Mouse (Mus musculus) ZHBTc4 (cell line): ENCODE measurements around the gene Slc1a1.
A peak's percentile ranks its signal among the peaks of the same experiment; 100 is the strongest.

ENCODE experiments used
- DNase-seq: peaks from one replicate; pipeline ENCODE4 v3.0.0-alpha.2; 2011; ENCODE audit warnings: low read depth, low spot score

Gene Slc1a1

DNA sequence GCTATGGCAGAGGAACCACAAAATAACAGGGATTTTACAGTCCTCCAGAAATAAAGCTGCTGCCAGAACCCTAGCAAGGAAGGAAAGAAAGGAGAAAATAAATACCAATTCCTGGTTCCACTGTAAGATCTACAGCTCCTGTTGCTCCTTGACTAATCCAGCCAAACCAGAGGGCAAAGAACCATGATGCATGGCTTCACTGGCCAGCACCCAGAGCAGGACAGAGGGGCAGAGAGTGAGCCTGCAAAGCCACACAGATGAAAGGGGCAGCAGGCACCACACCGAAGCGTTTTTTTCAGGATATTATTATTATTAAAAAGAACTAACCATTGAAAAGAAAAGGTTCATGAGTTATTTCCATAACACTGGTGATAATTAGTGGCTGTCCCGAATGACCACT lies 17.2 kb downstream of the Slc1a1 start:
- no peak for DNase-seq

DNA sequence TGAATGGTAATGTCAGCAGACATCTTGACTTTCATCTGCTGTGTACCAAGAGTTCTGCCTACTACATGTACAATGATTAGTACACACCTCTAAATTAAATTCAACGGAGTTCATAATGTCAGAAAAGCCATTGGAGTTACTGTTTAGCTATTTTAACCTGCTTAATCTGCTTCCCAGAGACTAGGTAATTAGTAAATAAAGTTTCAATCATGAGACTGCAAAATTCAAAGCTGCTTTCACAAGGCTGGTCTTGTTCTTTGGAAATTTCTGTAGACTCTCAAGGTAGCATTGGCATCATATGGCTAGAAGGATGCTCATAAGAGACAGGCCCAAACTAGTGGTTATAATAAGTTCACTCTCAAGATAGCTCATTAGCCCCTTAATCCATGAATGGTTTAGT lies 20.0 kb downstream of the Slc1a1 start:
- DNase-seq, result no peak

DNA sequence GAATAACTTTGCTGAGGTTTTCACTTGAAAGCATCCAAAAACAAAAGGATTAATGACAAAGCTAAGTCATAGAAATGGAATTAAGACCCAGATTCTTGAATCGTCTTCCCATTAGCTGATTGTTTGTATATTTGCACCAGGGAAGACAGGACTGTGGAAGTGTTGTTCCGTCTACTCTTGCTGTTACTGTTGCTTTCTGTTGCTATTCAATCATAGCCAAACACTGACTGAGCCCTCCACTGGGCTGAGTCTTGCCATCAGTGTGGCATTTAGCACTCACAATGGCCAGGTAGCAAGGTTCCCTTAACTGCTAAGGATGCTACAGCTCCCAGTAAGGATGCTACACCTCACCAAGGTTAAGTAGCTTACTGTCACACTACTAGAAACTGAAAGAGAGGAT lies 25.4 kb downstream of the Slc1a1 start:
- no peak for DNase-seq

DNA sequence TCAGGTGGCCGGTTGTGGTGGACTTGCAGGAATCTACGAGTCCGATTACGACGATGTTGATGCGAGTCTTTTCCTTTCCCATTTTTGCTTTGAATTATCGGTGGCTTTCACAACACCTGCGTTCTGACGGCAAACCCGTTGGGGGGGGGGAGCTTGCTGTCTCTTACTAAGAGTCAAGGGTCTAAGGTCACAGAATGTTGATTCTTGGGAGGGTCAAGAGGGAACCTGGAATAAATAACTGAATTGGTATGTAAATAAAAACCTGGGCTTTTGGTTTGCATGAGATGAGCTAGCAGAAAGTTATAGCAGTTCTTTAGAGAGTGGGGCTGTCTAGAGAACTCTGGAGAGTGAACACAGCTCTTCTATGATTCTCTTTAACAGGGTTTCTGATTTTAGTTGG lies 28.8 kb downstream of the Slc1a1 start:
- DNase-seq, result no peak

DNA sequence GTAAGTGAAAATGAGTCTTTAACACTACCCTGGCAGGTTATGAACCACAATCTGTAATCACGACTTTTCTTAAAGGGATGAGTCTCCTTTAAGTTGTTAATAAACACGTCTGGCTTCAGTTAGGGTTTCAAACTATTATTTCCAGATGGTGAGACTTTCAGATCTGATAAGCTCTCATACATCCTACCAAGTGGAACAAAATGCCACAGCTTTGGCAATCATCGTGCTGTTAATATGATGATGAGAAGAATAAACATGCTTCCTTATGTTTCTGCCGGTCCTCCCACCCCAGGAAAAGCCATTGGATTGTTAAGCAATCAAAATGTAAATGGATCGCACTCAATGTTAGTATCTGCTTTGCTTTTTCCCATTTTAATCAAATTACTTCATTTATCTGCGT lies 30.1 kb downstream of the Slc1a1 start:
- no peak for DNase-seq

DNA sequence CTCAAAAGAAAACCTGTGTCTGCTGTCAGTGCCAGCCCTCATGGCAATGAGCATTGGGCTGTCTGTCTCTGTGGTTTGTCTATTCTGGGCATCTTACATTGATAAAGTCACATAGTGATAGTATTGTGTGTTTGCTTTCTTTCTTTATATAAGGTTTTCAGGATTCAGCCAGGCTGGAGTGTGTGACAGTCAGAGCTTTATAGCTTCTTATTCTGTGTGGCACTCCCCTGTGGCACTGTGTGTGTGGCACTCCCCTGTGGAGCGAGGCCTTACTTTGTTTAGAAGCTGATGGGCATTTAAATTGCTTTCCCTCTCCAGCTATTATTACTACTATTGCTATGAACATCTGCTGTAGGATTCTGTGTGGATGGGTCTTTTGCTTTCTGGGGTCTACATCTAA lies 30.7 kb downstream of the Slc1a1 start:
- no peak for DNase-seq

DNA sequence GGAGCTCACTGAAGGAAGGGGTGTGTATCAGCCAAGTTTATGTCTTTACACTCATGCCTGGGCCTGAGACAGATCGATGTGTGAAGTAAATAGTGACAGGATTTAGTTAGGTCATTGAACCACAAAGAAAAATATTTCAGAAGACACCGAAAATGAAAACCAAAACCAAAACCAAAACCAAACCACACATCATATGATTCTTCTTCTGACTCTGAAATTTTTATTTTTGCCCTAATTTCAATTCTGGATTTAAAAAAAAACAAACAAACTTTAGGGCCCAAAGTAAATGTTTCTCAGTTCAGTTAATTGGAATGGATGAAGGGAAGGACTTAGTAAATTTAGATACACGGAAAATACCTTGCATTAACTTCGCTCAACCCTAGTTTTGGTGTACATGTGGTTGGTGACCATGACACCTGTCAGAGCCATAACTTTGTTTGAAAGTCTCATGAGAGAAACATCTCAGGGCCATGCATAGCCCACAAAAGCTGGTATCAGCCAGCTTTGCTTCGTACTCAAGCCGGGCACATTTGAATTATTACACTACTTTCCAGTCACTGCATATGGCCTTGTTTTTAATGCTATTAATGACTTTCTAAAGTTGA lies 34.5 kb downstream of the Slc1a1 start:
- no peak for DNase-seq

DNA sequence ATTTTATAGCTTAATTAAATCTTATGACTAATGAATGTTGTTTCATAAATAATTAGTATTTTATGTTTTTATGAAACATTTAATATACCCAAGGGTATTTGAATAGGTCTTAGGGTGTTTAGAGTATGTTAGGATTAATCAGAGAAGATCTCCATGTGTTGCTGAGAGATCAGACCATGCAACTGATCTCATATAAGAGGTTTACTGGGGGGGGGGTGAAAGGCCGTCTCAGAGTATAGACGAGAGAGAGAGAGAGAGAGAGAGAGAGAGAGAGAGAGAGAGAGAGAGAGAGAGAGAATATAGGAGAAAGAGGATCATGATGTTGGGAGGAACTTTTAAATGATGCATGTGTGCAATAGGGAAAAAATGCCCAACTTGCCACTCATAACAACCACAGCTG lies 35.5 kb downstream of the Slc1a1 start:
- no peak for DNase-seq

DNA sequence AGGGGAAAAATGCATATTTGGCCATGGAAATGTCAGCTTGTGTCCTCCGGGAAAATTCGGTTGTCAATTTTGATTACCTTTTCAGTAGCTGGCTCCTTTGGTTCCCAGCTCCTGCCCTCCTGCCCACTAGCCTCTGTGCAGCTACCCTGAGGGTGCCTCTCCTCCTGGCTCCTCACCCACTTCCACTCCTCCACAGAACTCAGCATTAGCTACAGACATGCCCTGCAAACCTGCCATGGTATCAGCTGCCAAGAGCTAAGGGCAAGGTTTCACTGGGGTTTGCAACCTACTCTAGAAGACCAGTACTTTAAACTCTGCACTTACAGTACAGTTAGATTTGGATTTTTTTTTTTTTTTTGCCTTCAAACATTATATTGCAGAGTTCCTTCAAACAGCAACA lies 44.6 kb downstream of the Slc1a1 start:
- no peak for DNase-seq

DNA sequence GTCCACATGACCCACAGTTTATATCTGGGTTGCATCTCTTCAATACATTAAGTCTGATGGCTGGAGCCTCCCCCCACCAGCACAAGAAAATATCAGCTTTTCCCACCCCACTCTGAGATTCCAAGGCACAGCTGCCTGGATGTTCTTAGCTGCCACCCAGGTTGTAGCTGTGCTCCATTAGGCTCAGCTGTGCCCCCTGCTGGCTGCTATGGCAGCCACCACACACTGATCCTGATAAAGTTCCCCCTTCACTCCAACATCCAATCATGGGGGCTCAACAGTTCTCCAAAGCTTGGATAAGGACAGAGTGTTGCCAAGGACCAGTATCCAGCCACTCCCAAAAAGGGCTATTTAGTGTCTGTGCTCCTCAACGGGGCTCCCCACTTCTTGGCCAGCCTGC lies 48.3 kb downstream of the Slc1a1 start:
- peak; percentile 81 for DNase-seq

DNA sequence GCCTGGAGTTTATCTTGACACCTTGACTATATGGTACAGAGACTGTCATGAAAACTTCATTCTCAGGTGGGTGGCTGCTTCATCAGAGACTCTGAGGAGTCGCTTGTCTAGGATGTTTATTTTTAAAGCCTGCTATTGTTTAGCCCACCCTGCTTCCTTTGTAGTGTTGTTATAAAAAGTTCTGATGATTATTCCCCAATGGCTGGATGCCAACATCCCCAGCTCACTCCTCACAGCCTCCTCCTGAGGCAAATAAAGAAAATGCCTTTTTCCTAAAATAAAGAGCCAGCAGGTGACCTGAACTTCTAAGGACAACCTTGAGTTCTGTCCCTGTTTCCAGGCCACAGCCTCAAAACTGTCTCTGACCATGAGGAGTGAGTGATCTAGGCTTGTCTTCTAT lies 53.6 kb downstream of the Slc1a1 start:
- DNase-seq, result no peak

DNA sequence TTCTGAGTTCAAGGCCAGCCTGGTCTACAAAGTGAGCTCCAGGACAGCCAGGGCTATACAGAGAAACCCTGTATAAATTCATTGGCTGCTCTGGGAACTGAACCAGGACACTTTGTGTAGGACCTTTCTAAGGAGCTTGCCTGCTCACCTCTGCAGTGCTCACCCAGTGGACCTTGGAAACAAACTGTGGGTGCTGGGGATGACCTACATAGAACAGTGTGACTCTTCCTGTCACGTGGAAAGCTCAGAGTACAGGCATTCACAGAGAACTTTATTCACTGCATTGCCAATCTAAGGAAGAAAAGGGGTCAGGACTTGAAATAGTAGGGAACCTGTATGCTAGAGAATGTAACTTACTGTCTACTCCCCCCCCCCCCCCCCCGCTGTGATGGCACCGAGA lies 54.4 kb downstream of the Slc1a1 start:
- DNase-seq, result no peak

DNA sequence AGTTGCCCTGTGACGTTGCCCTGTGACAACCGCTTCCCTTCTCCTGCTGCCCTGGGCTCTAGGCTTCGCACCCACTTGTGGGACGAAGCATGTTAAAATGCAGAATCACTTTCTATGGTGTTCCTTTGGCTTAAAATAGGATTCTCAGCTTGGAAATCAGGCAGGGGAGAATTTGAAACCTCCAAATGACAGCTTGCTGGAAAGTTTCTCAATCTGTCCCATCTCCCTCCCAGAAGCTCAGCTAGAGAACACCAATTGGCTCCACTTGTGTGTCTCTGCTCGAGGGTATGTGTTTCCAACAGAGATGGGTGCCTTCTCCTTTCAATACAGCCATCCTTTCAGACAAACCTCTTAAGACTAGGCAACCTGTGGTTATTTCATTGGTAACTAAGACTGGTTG lies 56.4 kb downstream of the Slc1a1 start:
- DNase-seq, result no peak

DNA sequence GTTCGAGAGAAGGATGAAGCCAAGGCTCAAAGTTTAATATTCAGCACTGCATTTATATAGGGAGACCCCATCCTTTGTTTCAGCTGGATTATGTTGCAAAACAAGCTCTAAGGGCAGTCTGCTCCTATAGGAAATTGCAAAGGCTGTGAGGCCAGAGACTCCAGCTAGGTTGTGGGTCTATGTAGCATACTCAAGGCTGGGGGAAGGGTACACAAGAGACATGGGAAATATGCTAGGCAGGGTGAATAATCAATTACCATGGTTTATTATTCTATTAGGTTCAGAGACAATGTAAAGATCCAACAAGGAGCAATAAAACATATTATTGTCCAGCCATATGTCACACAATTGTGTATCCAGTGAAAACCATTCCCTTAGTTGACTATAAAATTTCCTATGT lies 57.0 kb downstream of the Slc1a1 start:
- DNase-seq, result no peak

DNA sequence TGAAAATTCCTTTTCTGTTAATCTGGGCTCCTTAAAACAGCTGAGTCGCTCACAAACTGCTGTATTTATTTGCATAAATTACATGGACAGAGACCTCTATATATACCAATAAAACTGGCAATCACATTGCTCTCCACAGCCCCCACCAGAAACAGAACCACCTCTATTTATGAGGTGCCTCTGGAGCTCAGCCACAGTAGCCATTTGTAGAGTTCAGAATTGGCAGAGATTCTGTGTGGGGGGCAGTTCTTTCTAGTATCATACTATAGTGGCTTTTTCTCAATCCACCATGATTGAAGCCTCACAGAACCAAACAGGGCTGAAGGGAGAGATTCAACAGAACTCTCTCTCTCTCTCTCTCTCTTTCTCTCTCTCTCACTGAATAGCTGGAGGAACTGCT lies 61.8 kb downstream of the Slc1a1 start:
- DNase-seq, result no peak

DNA sequence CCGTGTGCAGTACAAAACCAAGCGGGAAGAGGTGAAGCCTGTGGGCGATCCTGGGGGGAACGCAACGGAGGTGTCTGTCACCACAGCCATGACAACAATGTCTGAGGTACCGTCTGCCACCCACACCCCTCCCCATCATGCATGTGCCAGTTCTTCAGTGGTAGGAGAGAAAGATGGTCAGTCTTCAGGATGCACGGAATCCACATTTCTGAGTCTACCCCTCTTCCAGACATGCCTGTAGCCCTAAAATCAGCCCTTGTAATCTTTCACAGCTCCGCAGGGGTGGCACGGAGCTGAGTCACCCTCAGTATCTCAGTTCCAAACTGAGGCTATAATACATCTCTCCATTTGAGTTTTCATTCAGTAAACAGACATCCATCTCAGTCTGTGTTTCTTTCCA lies 62.6 kb downstream of the Slc1a1 start:
- no peak for DNase-seq

DNA sequence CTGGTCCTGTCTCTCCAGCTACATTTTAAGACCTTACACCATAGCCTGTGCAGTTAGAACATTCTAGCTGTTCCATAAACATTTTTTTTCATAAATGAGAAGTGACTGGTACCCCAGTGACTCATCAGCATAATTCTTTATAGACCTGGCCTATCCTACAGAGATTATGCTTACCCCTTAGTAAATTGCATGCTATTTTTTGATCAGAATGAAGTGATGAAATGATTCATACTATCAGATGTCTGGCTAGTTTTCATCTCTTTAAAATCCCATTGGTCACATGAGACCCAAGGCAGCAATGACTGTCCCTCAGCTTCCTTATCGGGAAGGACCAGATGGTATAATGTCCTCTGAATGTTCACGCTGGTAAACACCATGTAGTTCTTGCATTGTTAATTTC lies 65.9 kb downstream of the Slc1a1 start:
- DNase-seq, result no peak

DNA sequence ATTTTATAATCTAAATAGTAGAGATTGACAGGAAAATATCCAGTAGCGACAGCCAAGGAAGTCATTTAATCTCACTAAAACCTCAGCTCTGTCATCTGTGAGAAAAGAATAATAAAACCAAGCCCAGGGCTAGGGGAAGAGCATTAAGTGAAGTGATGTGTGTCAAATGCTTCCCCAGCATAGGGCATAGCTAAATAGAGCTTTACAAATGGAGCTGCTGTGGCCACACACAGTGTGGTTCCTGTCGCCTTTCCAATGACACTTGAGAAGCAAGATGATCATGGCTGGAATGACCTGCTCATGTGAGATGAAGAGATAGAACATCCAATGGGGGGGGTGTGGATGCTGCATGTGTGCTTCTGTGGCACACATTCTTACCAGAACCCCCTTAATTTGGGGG lies 67.3 kb downstream of the Slc1a1 start:
- DNase-seq, result no peak

DNA sequence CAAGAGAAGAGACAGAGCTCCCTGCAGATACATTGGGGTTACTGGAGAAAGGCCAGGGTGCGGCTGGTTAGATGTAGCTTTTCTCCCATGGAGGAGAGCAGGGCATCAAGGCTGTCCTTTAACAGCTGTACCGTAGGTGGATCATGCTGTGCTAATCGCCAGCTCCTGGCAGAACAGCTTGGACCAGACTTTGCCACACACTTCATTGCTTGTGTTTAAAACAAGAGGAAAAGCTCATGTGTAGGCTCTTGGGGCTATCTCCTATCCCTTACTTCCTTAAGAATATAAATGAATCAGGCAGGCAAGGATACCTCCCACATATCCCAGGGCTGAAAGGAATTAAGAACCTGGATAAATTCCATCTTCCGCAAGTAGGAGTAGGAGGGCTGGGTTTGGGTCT lies 68.0 kb downstream of the Slc1a1 start:
- no peak for DNase-seq

DNA sequence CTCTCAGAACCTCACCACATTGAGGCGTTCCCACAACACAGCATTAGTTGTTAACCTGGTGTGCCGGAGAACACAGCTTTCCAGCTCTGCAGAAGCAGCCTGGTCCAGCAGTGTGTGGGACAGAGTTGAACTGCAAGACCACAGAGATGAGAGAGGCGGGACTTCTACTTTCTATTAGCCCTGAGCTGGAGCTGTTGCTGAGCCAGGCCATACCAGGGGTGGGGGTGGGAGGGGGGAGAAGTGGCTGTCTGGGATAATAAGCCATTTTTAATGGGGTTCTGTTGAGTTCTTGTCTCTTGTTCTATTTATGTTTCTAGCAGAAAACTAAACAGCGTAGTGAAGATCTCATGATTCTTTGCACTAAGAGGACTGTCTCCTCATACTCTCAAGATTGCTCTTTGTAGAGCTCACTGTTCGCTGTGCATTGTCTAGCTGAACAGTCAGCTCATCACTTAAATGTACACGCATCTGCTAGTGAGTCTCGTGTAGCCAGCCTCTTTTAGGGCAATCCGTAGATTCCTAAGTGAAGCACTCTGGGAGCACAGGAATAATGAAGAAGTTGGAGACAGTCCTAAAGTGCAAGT lies 68.8 kb downstream of the Slc1a1 start:
- DNase-seq, result no peak

DNA sequence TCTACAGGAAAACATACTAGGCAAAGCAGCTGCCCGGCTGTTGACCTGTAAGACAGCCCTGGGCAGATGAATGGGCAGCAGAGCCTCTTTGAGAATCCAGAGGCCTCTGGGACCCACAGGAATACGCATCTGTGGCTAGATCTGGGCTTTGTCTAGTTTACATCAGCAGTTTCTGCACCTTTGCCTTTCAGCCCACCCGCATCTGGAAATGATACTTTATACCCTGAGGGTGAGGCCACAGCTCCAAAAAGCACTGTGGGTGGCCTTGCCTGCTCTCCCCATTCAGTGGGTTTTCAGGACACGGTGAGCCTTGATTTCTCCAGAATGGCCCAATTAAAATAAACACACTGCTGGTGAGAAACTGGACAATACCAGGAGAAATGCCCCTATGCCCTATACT lies 73.3 kb downstream of the Slc1a1 start:
- no peak for DNase-seq

DNA sequence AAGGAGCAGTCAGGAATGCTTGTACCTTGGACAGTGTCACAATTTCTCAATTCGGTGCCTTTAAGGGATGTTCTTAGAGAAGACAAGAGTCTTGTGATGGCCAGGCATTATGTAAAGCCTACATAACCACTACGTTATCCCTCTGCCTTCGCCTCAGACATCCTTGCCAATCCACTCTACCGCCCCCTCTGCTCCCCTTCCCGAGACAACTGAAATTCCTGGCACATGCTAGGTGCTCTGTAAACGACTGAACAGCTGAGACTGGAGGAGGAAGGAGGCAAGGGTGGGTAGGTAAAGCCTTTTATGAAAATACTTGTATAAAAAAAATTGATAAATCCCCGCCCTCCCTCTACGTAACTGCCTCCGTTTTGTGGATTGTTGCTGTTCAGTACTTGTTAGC lies 73.8 kb downstream of the Slc1a1 start:
- no peak for DNase-seq

DNA sequence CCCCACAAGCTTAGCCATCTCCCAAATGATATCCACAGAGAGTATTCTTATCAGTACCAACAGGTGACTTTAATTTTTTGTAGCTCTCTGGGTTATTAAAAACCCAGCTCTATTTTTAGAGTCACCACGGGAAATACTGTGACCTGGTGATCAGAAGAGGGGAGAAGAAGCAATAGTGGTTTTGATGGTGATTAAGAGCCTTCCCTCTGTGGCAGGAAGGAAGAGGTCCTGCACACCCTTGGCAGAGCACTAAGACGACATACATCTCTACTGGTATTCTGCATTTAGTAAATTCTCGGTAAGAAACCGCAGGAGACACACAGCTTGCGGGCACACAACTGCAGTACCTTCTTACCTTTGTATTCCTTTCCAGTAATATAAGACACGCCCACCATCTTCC lies 79.7 kb downstream of the Slc1a1 start:
- DNase-seq, result no peak

DNA sequence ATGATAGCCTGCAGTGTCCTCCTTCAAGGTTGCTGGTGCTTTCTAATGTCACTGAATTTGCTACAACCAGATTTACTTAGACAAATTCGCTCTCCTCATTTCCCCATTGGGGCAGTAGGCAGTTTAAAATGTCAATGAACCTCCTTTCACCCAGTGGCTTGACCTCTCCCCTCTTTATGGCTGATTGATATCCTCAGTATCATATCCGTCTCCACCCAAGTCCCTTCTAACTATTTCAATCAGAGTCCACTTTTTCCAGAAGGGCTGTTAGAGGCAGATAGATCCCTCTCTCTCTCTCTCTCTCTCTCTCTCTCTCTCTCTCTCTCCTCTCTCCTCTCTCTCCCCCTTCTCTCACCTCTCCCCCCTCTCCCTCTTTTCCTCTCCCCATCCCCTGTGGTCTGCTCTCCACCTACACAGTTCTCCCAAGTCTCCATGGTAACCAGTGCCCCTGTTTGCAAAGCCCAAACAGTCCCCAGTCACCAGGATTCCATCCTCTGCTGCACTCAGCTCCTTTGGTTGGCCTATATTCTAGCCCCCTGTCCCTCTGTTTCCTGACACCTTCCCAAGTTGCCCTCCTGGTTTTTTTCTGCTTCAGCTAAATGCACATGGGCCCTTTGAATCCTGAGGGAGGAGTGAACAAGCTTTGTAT lies 80.9 kb downstream of the Slc1a1 start:
- peak; percentile 13 for DNase-seq
